Mouse (Mus musculus) right cerebral cortex, postnatal 25 days (tissue): ENCODE measurements at regions not wholly inside any gene's neighbourhood (a gene's known extent, or its start where the extent isn't known, plus 50 kb on each side); places are given as distances from the start of the nearest gene placed in this dataset.

ENCODE experiments used
- DNase-seq: peaks from one replicate; pipeline ENCODE4 v3.0.0; 2022

- no peak for DNase-seq
Observed at GRCm38 (mm10) chr2:106458003-106458402, 235.1 kb upstream of the Mpped2 start.

GRCm38 (mm10) chr2:106461021-106461420 is 232.0 kb upstream of the Mpped2 start:
- no peak for DNase-seq

- no peak for DNase-seq
Observed at GRCm38 (mm10) chr2:106461490-106461889, 231.6 kb upstream of the Mpped2 start.

GRCm38 (mm10) chr2:106461973-106462637 is 231.0 kb upstream of the Mpped2 start:
- no peak for DNase-seq

- no peak for DNase-seq
Observed at GRCm38 (mm10) chr2:106465055-106465454, 228.0 kb upstream of the Mpped2 start.

- no peak for DNase-seq
Observed at GRCm38 (mm10) chr2:106465831-106466230, 227.2 kb upstream of the Mpped2 start.

- no peak for DNase-seq
Observed at GRCm38 (mm10) chr2:106469196-106469595, 223.9 kb upstream of the Mpped2 start.

GRCm38 (mm10) chr2:106473458-106473857 is 219.6 kb upstream of the Mpped2 start:
- no peak for DNase-seq

GRCm38 (mm10) chr2:106477991-106478390 is 215.1 kb upstream of the Mpped2 start:
- no peak for DNase-seq

- DNase-seq, result no peak
Observed at GRCm38 (mm10) chr2:106487335-106488082, 205.6 kb upstream of the Mpped2 start.

GRCm38 (mm10) chr2:106498735-106499134 is 194.3 kb upstream of the Mpped2 start:
- no peak for DNase-seq

GRCm38 (mm10) chr2:106499227-106499928 is 193.7 kb upstream of the Mpped2 start:
- DNase-seq, result no peak

GRCm38 (mm10) chr2:106504933-106505420 is 188.1 kb upstream of the Mpped2 start:
- no peak for DNase-seq

- DNase-seq, result no peak
Observed at GRCm38 (mm10) chr2:106511889-106512288, 181.2 kb upstream of the Mpped2 start.

GRCm38 (mm10) chr2:106512338-106513024 is 180.6 kb upstream of the Mpped2 start:
- DNase-seq, result no peak

GRCm38 (mm10) chr2:106513025-106513386 is 180.1 kb upstream of the Mpped2 start:
- DNase-seq, result no peak

- peak; percentile 25 for DNase-seq
Observed at GRCm38 (mm10) chr2:106517224-106517623, 175.8 kb upstream of the Mpped2 start.

GRCm38 (mm10) chr2:106522961-106523360 is 170.1 kb upstream of the Mpped2 start:
- peak; percentile 10 for DNase-seq

GRCm38 (mm10) chr2:106527008-106527407 is 166.1 kb upstream of the Mpped2 start:
- no peak for DNase-seq

GRCm38 (mm10) chr2:106529247-106529646 is 163.8 kb upstream of the Mpped2 start:
- no peak for DNase-seq

GRCm38 (mm10) chr2:106529746-106530145 is 163.3 kb upstream of the Mpped2 start:
- DNase-seq, result no peak

- DNase-seq, result no peak
Observed at GRCm38 (mm10) chr2:106538329-106538728, 154.7 kb upstream of the Mpped2 start.

GRCm38 (mm10) chr2:106540176-106540575 is 152.9 kb upstream of the Mpped2 start:
- no peak for DNase-seq
